In the genomic region with DNA sequence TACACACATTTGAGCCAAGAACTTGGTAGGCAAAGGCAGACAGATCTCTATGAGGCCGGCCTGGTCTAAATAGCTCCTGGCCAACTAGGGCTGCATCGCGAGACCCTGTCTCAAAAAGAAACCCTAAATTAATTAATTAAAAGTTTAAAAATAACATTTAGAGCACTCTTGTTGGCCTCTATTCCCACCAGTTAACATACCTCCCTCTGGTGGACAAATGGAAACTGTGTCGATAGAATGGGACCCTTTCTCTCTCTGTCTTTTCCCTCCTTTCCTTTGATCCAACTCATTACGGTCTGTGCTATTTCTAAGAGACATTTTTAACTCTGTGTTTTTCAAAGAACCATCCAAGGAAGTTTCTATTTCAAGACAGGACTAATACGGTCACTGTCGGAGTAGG, we compare ENCODE assay signal across 18 mouse cellular contexts. TPM values are rescaled to one million over a fixed set of nuclear protein-coding genes. Genes with fewer than 3 reads are reported as not detected.
DNase-seq lines count a peak whose midpoint lies in the region; ATAC-seq and TF ChIP-seq lines count a peak whose summit lies in the region.
"Had no signal": no experiment of that assay in that cellular context is flagged by ENCODE, and none has a peak within 500 bp of the region (broad histone marks: within the 10 kb centered on the region; RNA-seq: fewer than 3 reads in every experiment).

No protein-coding gene starts in this region.

- H3K27ac ChIP-seq in layer of hippocampus, adult 2 months = no peak overlapping the region
- H3K27ac ChIP-seq: embryonic facial prominence, embryonic 15.5 days; heart, embryonic 10.5 days; limb, embryonic 12.5 days had no signal

- ATAC-seq in erythroid progenitor cell, adult 5-6 weeks (replicated peaks; ENCODE audit: low FRiP score, poor library complexity, severe bottlenecking) = no peak
- ATAC-seq: forebrain, embryonic 14.5 days; intestine, embryonic 16.5 days had no signal

- no peak for DNase-seq in layer of hippocampus, adult 2 months (ENCODE audit: low spot score in 2 of 2)
- no peak for DNase-seq in layer of hippocampus, adult 18-20 months (ENCODE audit: low spot score in 2 of 2)
- DNase-seq in A20 (ENCODE audit: low read depth, low spot score) = peak; percentile 31
- peak; percentile 41 for DNase-seq in ES-CJ7 (ENCODE audit: low read depth, low spot score)
- peak; percentile 18 for DNase-seq in c-Kit-positive CD71-positive TER-119-positive erythroid progenitor cells, embryonic 14.5 days (ENCODE audit: low spot score)
- DNase-seq in adrenal gland, adult (ENCODE audit: inconsistent age in 2 of 2, low spot score in 1 of 2) = no peak
- DNase-seq in urinary bladder, postnatal 10 days (ENCODE audit: low spot score) = no peak
- DNase-seq: cerebellum, adult 11-12 months; heart, postnatal 4 days; kidney, postnatal 4 days; thymus, postnatal 4 days had no signal

- peak; percentile 79 for TF ChIP-seq CTCF in layer of hippocampus, adult 2 months (conservative IDR thresholded peaks at IDR 0.05)

- H3K4me3 ChIP-seq in layer of hippocampus, adult 2 months = no peak overlapping the region
- H3K4me3 ChIP-seq: embryonic facial prominence, embryonic 15.5 days; heart, embryonic 10.5 days; limb, embryonic 12.5 days; myocyte had no signal

RNA-seq across cellular contexts. Expression of a gene that starts 1.7 kb away (rescaled TPM):
- 1 to 10 TPM; 1.5 to 1.6 TPM for total RNA-seq in layer of hippocampus, adult 2 months (2021)
- total RNA-seq in layer of hippocampus, adult 18-20 months (2021) = 1 to 10 TPM; 1.1 to 2.2 TPM
- 190 and 216 TPM in 2 replicates for total RNA-seq in erythroid progenitor cell, adult 5-6 weeks (2015; ENCODE audit: low replicate concordance)
- 59.8 and 74.3 TPM in 2 replicates for total RNA-seq in erythroid progenitor cell, adult 5-6 weeks (2017; ENCODE audit: low replicate concordance)

RNA-seq across cellular contexts. Expression of a gene that starts 4.9 kb away (rescaled TPM):
- 10 to 100 TPM; 76.6 to 77.5 TPM for total RNA-seq in layer of hippocampus, adult 2 months (2021)
- 10 to 100 TPM; 70.0 to 73.0 TPM for total RNA-seq in layer of hippocampus, adult 18-20 months (2021)
- total RNA-seq in erythroid progenitor cell, adult 5-6 weeks (2015; ENCODE audit: low replicate concordance) = 8.0 and 9.0 TPM in 2 replicates
- 17.3 and 26.2 TPM in 2 replicates for total RNA-seq in erythroid progenitor cell, adult 5-6 weeks (2017; ENCODE audit: low replicate concordance)

Comparison
In these comparisons a context has a peak if more than half of its experiments do, and no peak if none do; other contexts are left out.
1. DNase-seq: peak in A20 (single experiment), ES-CJ7 (single experiment) and c-Kit-positive CD71-positive TER-119-positive erythroid progenitor cells, embryonic 14.5 days (single experiment); none in layer of hippocampus, adult 2 months (0 of 2), layer of hippocampus, adult 18-20 months (0 of 2), adrenal gland, adult (0 of 2) and urinary bladder, postnatal 10 days (single experiment).
2. RNA of a gene that starts 1.7 kb away (total RNA-seq): 59.8 to 216 TPM in erythroid progenitor cell, adult 5-6 weeks; 1.1 to 2.2 TPM in layer of hippocampus, adult 18-20 months and 1.5 to 1.6 TPM in layer of hippocampus, adult 2 months; every median in the first group is over 10 times any median in the second.